Mouse (Mus musculus): Measurements from ENCODE around the gene Fcho2. TPM values are rescaled to one million over a fixed set of nuclear protein-coding genes. Genes with fewer than 3 reads are reported as not detected.

Fcho2 gene
- total RNA-seq, 2 experiments from 2014 or later: 21.2 to 26.9 TPM

- intact Hi-C loops (cut with DNase I): no loop called here
- Histone ChIP-seq H3K4me3 (no peak overlapping the region), H3K27ac (no peak overlapping the region)
- DNase-seq: no peak
- no peak for TF ChIP-seq CTCF (IDR thresholded peaks at IDR 0.05)
Measured at GRCm38 (mm10) chr13:98699982-98700540, 115.2 kb downstream of the Fcho2 start.

DNA sequence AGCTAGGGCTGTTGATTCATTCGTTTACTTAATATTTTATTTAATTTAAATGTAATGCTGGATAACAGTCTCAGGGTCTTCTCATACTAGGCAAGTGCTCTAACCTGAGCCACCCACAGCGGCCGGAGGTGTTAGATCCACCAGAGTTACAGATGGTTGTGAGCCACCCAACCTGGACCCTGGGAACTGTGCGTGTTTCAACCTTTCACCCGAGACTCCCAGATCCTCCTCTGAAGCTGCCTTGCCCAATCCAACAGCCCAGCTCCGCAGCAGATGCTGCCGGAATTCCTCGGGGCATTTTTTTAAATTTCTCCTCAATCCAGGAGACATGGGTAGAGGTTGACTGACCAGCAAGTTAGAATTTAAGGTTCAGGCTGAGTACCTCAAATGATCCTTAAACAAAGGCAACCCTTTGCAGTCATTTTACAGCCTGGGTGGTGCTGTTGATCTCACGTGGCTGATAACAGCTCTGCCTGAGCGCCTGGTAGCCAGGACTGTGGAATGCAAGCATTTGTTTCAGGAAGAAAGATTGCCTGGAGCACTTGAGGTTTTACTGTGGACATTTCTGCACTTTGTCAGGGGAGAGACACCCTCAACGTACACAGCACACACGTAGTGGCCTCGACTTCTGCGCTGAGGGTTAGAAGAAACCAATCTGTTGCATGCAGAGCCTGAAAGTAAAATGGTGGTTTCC, 116.1 kb downstream of the Fcho2 start:
- no peak overlapping the region for H3K27ac ChIP-seq
- no peak overlapping the region for H3K4me3 ChIP-seq
- no peak for DNase-seq
- intact Hi-C loops (cut with DNase I): no loop called here
- TF ChIP-seq CTCF (IDR thresholded peaks at IDR 0.05): no peak

DNA sequence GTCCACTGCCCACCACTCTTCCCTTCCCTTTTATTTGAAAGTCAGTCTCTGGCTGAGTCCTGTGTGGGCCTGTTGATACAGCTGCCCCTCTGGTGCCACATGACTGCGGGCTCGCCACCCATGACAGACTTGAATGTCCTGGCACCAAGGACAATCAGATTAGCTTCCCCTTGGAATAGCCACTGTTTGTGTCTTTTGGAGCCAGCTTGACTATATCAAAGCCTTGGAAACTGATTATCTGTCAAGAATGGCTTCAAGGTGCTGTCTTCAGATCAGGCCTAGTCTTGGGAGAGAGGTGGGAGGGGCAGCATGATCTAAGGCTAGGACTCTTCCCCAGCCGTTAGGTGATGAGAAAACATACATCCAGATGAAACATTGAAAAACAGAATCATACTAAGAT, 118.5 kb downstream of the Fcho2 start:
- Histone ChIP-seq H3K27ac (no peak overlapping the region), H3K4me3 (no peak overlapping the region)
- no peak for TF ChIP-seq CTCF (IDR thresholded peaks at IDR 0.05)
- intact Hi-C loops (cut with DNase I): no loop called here
- no peak for DNase-seq

DNA sequence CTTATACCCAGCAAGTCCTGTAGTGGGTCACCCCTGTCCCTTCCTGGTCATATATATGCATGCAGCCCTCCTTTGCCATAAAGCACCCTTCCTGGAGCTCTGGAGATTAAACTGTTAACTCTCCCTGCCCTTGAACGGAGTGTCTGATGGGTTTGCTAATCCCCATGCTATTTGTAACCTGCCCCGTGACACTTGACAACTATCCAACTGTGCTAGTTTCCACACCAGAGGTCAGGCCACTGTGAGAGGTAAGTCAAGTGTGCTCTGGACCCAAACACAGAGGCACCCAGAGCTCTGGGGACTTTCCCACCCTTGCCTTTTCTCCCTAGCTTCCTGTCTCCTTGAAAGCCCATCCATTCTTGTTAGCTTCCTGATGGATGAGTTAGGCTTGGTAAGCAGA, 119.7 kb downstream of the Fcho2 start:
- TF ChIP-seq CTCF (IDR thresholded peaks at IDR 0.05): no peak
- intact Hi-C loops (cut with DNase I): no loop called here
- Histone ChIP-seq H3K4me3 (peak overlapping the region; percentile 67), H3K27ac (peak overlapping the region; percentile 63; the same call in 1 of the 2 replicates)
- peak; percentile 36 for DNase-seq

DNA sequence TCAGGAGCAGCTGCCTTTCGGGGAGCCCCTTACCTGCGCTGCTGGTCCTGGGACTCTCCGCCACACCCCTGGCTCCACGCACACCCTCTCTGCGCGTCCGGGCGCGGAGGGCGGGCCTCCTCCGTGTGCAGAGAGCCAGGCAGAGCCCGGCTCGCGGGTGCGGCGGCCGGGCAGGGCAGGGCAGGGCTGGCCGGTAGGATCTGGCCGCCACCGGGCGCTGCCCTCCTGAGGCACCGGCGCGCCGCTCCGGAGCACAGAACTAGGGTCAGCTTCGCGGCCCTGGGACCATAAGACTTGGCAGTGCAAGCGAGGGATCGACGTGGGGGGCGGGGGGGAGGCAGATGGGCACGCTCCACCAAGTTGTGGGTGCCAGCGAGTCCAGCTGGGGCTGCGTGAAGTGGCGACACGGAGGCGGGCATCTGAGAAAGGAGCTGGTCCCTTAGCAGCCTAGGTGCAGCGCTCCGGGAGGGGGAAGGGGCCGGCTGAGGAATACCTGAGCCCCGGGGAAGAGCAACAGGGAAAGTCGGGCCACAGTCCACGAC, 120.4 kb downstream of the Fcho2 start, which contains the start of gene Tmem171:
TSS of gene Tmem171 (minus strand) at position 62 of the 542 bp plus-strand sequence.
- DNase-seq: peak; percentile 44
- intact Hi-C loops (cut with DNase I): no loop called here
- no peak for TF ChIP-seq CTCF (IDR thresholded peaks at IDR 0.05)
- Histone ChIP-seq H3K27ac (peak within 1 kb of the TSS; percentile 63), H3K4me3 (peak within 1 kb of the TSS; percentile 67)

- no peak overlapping the region for H3K27ac ChIP-seq
- no peak for TF ChIP-seq CTCF (IDR thresholded peaks at IDR 0.05)
- no peak for DNase-seq
- intact Hi-C loops (cut with DNase I): no loop called here
- H3K4me3 ChIP-seq: no peak overlapping the region
Measured at GRCm38 (mm10) chr13:98693316-98693715, 121.9 kb downstream of the Fcho2 start.

- no peak overlapping the region for H3K4me3 ChIP-seq
- TF ChIP-seq CTCF (IDR thresholded peaks at IDR 0.05): no peak
- intact Hi-C loops (cut with DNase I): no loop called here
- DNase-seq: no peak
- no peak overlapping the region for H3K27ac ChIP-seq
Measured at GRCm38 (mm10) chr13:98691956-98692515, 123.2 kb downstream of the Fcho2 start.

GRCm38 (mm10) chr13:98690886-98691285, 124.4 kb downstream of the Fcho2 start:
- intact Hi-C loops (cut with DNase I): no loop called here
- DNase-seq: no peak
- no peak for TF ChIP-seq CTCF (IDR thresholded peaks at IDR 0.05)
- H3K27ac ChIP-seq: no peak overlapping the region
- H3K4me3 ChIP-seq: no peak overlapping the region

- DNase-seq: peak; percentile 54
- intact Hi-C loops (cut with DNase I): no loop called here
- H3K27ac ChIP-seq: 0 out of 2 replicates have a peak overlapping the region, but pooled peaks have one; percentile 20
- no peak for TF ChIP-seq CTCF (IDR thresholded peaks at IDR 0.05)
- peak overlapping the region; percentile 52 for H3K4me3 ChIP-seq
Measured at GRCm38 (mm10) chr13:98689605-98690290, 125.5 kb downstream of the Fcho2 start.

DNA sequence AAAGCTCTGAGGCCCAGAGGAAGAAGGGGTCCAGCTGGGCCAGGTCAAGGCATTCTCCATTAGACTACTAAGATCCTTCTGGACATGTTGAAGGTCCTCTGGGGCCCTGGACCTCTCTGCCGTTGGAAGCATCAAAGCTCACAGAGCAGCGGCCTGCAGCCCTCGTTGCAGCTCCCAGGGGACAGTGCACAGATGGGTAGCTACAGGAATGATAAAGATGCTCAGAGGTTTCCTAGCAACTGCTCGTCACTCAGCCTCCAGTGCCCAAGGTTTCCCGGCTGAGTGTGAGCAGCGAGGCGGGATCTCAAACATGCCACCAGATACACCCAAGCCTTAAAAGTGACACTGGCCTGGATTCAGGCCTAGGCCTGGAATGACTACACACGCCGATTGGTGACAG, 127.3 kb downstream of the Fcho2 start:
- intact Hi-C loops (cut with DNase I): no loop called here
- DNase-seq: no peak
- no peak for TF ChIP-seq CTCF (IDR thresholded peaks at IDR 0.05)
- H3K27ac ChIP-seq: no peak overlapping the region
- no peak overlapping the region for H3K4me3 ChIP-seq

- no peak for TF ChIP-seq CTCF (IDR thresholded peaks at IDR 0.05)
- intact Hi-C loops (cut with DNase I): no loop called here
- no peak overlapping the region for H3K27ac ChIP-seq
- DNase-seq: no peak
- H3K4me3 ChIP-seq: no peak overlapping the region
Measured at GRCm38 (mm10) chr13:98684144-98684900, 130.9 kb downstream of the Fcho2 start.

DNA sequence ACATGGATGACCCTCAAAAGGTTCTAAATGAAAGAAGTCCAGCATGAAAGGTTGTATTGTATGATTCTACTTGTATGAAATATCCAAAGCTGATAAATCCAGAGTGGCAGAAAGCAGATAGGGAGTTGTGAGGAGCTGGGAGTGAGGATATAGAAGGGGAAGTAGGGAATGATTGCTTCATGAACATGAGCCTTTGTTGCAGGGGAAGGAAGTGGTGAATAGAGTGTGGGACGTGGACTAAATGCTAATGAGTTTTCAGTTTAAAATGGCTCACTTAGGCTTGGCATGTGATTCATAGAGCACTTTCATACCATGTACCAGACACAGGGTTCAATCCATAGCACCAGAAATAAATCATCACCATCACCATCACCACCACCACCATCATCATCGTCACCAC, 131.8 kb downstream of the Fcho2 start:
- Histone ChIP-seq H3K4me3 (no peak overlapping the region), H3K27ac (no peak overlapping the region)
- no peak for TF ChIP-seq CTCF (IDR thresholded peaks at IDR 0.05)
- no peak for DNase-seq
- intact Hi-C loops (cut with DNase I): no loop called here
